Comparison of ENCODE assay signal across 11 mouse cellular contexts in the genomic region with DNA sequence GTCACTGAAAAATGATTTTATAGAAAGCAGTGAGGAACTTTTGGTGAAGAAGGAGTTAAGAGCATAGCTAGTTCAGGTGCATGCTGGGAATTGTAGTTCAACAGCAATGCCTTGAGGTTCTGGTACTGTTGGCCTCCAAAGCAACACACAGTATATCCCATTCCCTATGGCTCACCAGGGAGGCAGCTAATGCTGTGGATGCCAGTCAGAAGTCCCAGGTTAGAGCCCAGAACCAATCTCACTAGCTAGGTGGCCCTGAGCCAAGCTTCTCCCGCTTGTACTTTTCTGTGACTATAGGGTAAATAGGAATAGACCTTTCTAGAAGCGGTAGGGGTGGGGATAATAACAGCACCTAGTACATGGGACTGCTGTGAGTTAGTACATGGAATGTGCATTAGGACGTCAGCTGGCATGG. TPM values are rescaled to one million over a fixed set of nuclear protein-coding genes. Genes with fewer than 3 reads are reported as not detected.
A peak's percentile ranks its signal among the peaks of the same experiment; 100 is the strongest.
DNase-seq lines count a peak whose midpoint lies in the region; ATAC-seq and TF ChIP-seq lines count a peak whose summit lies in the region.
"Had no signal": no experiment of that assay in that cellular context is flagged by ENCODE, and none has a peak within 500 bp of the region (broad histone marks: within the 10 kb centered on the region; RNA-seq: fewer than 3 reads in every experiment).

No protein-coding gene starts in this region.

- H3K4me3 ChIP-seq in midbrain, embryonic 11.5 days (ENCODE audit: low read depth, low read length) = no peak overlapping the region
- no peak overlapping the region for H3K4me3 ChIP-seq in midbrain, embryonic 10.5 days
- no peak overlapping the region for H3K4me3 ChIP-seq in stomach, postnatal 0 days (ENCODE audit: low read depth, low read length)
- H3K4me3 ChIP-seq in thymus, adult 2 months (ENCODE audit: control insufficient read depth, insufficient read depth, low read length) = no peak overlapping the region
- H3K4me3 ChIP-seq: heart, embryonic 13.5 days had no signal

- no peak overlapping the region for H3K4me2 ChIP-seq in midbrain, embryonic 11.5 days
- H3K4me2 ChIP-seq in stomach, postnatal 0 days (replicated peaks; ENCODE audit: low read depth) = no peak overlapping the region
- H3K4me2 ChIP-seq: heart, embryonic 13.5 days had no signal

- peaks cover 1% of the 10 kb centered on the region; the same call in 1 of the 2 replicates for H3K27me3 ChIP-seq in midbrain, embryonic 11.5 days (ENCODE audit: control insufficient read depth, insufficient read depth, low read length)
- H3K27me3 ChIP-seq in midbrain, embryonic 10.5 days (ENCODE audit: low read depth, poor library complexity, severe bottlenecking) = peaks cover 8% of the 10 kb centered on the region
- H3K27me3 ChIP-seq in stomach, postnatal 0 days (ENCODE audit: control insufficient read depth, insufficient read depth, low read length) = no peaks in the 10 kb centered on the region
- H3K27me3 ChIP-seq in thymus, adult 2 months (ENCODE audit: control insufficient read depth, insufficient read depth, low read length) = no peaks in the 10 kb centered on the region

- no peak for TF ChIP-seq EP300 in stomach, postnatal 0 days (optimal IDR thresholded peaks at IDR 0.05)

- no peaks in the 10 kb centered on the region for H3K36me3 ChIP-seq in midbrain, embryonic 11.5 days (ENCODE audit: control insufficient read depth, insufficient read depth, low read length)
- no peaks in the 10 kb centered on the region for H3K36me3 ChIP-seq in midbrain, embryonic 10.5 days
- H3K36me3 ChIP-seq in stomach, postnatal 0 days (ENCODE audit: control insufficient read depth, insufficient read depth, low read length) = no peaks in the 10 kb centered on the region
- H3K36me3 ChIP-seq in thymus, adult 2 months (ENCODE audit: control insufficient read depth, insufficient read depth, low read length) = no peaks in the 10 kb centered on the region
- H3K36me3 ChIP-seq: heart, embryonic 13.5 days had no signal

- ATAC-seq in midbrain, embryonic 11.5 days (ENCODE audit: low FRiP score) = no peak
- 0 out of 2 replicates have a peak, but pooled peaks have one; percentile 18 for ATAC-seq in stomach, postnatal 0 days (ENCODE audit: low FRiP score, low TSS enrichment)

- WGBS in midbrain, embryonic 11.5 days = 85% methylated on average over 3 of the region's 3 CpGs
- WGBS in midbrain, embryonic 10.5 days = 95% methylated on average over 3 of the region's 3 CpGs
- 59% methylated on average over 3 of the region's 3 CpGs for WGBS in stomach, postnatal 0 days
- WGBS in thymus, adult 2 months = 85% methylated on average over 3 of the region's 3 CpGs

- no peak for TF ChIP-seq POLR2A in thymus, adult 2 months (IDR thresholded peaks at IDR 0.05; ENCODE audit: control insufficient read depth, extremely low read depth, insufficient read depth, low read length, poor library complexity)

- H3K27ac ChIP-seq in midbrain, embryonic 11.5 days (ENCODE audit: low read depth, low read length) = no peak overlapping the region
- H3K27ac ChIP-seq in midbrain, embryonic 10.5 days (replicated peaks) = no peak overlapping the region
- no peak overlapping the region for H3K27ac ChIP-seq in stomach, postnatal 0 days (replicated peaks)
- H3K27ac ChIP-seq in thymus, adult 2 months (ENCODE audit: control insufficient read depth, insufficient read depth, low read length) = no peak overlapping the region
- H3K27ac ChIP-seq: heart, embryonic 13.5 days; macrophage had no signal

- H3K4me1 ChIP-seq in midbrain, embryonic 11.5 days (ENCODE audit: control insufficient read depth, insufficient read depth, low read length) = no peaks in the 10 kb centered on the region; the same call in 1 of the 2 replicates
- H3K4me1 ChIP-seq in midbrain, embryonic 10.5 days = peaks cover 15% of the 10 kb centered on the region
- no peaks in the 10 kb centered on the region for H3K4me1 ChIP-seq in stomach, postnatal 0 days (replicated peaks; ENCODE audit: control insufficient read depth, insufficient read depth)
- H3K4me1 ChIP-seq in thymus, adult 2 months (replicated peaks; ENCODE audit: control insufficient read depth, insufficient read depth, low read length) = no peaks in the 10 kb centered on the region
- H3K4me1 ChIP-seq: heart, embryonic 13.5 days had no signal

- peak; percentile 21 for DNase-seq in gastrocnemius, adult 18-20 months (ENCODE audit: low spot score)
- no peak for DNase-seq in gastrocnemius, postnatal 36 days
- DNase-seq in midbrain, embryonic 11.5 days (ENCODE audit: low spot score, missing footprints) = peak; percentile 79
- no peak for DNase-seq in midbrain, embryonic 10.5 days (ENCODE audit: low spot score)
- peak; percentile 58 to 69 for DNase-seq in frontal cortex, postnatal 36 days (ENCODE audit: low spot score in 2 of 2)
- DNase-seq in stomach, postnatal 0 days (ENCODE audit: low spot score) = no peak
- no peak for DNase-seq in thymus, adult 2 months
- no peak for DNase-seq in ovary, adult 18-20 months (ENCODE audit: low spot score)
- DNase-seq: kidney, postnatal 25 days had no signal

- no peaks in the 10 kb centered on the region for H3K9me3 ChIP-seq in midbrain, embryonic 11.5 days (ENCODE audit: control insufficient read depth, low read length)
- no peaks in the 10 kb centered on the region for H3K9me3 ChIP-seq in midbrain, embryonic 10.5 days (replicated peaks)
- H3K9me3 ChIP-seq in stomach, postnatal 0 days (ENCODE audit: control insufficient read depth, low read length) = no peaks in the 10 kb centered on the region
- H3K9me3 ChIP-seq: heart, embryonic 13.5 days had no signal

- no peak overlapping the region for H3K9ac ChIP-seq in midbrain, embryonic 11.5 days (ENCODE audit: low read length)
- H3K9ac ChIP-seq in stomach, postnatal 0 days (ENCODE audit: low read length) = no peak overlapping the region
- H3K9ac ChIP-seq: heart, embryonic 13.5 days had no signal

- intact Hi-C loops in gastrocnemius, postnatal 36 days (cut with DNase I) = no loop called here

- TF ChIP-seq CTCF in stomach, postnatal 0 days (IDR thresholded peaks at IDR 0.05; ENCODE audit: low read depth) = no peak
- TF ChIP-seq CTCF in thymus, adult 2 months (IDR thresholded peaks at IDR 0.05; ENCODE audit: borderline replicate concordance, control insufficient read depth, extremely low read depth, insufficient read depth, low read length, poor library complexity) = no peak

RNA-seq across cellular contexts. Expression of gene Lgi1, which starts 5.7 kb away (rescaled TPM):
- total RNA-seq in gastrocnemius, adult 18-20 months (2021) = 1 to 10 TPM; 4.3 to 6.8 TPM
- 1 to 10 TPM; 1.5 to 3.1 TPM for total RNA-seq in gastrocnemius, postnatal 36 days (2021)
- polyA plus RNA-seq in midbrain, embryonic 11.5 days (2014; fragmentation: Nextera tagmentation; extraction: Ambion mirVana) = 2.0 and 2.5 TPM in 2 replicates
- 2.4 and 2.8 TPM in 2 replicates for polyA plus RNA-seq in midbrain, embryonic 10.5 days (2016; fragmentation: Nextera tagmentation; extraction: Ambion mirVana)
- 1.0 and 2.1 TPM in 2 replicates for polyA plus RNA-seq in stomach, postnatal 0 days (2015; fragmentation: Nextera tagmentation; extraction: Ambion mirVana)
- polyA plus RNA-seq in thymus, adult 2 months (2012; rRNA removed) = 0.04 TPM in 1 of 2 replicates, not detected in the other
- polyA plus RNA-seq: heart, embryonic 13.5 days; macrophage had no signal

RNA-seq across cellular contexts. Expression of gene Fra10ac1, which starts 34.7 kb away (rescaled TPM):
- total RNA-seq in gastrocnemius, adult 18-20 months (2021) = 10 to 100 TPM; 11.6 to 12.1 TPM
- total RNA-seq in gastrocnemius, postnatal 36 days (2021) = 10 to 100 TPM in 1 of 2 experiments, 1 to 10 TPM in 1; 10.0 to 10.7 TPM
- 45.7 and 47.5 TPM in 2 replicates for polyA plus RNA-seq in midbrain, embryonic 11.5 days (2014; fragmentation: Nextera tagmentation; extraction: Ambion mirVana)
- 45.1 and 46.6 TPM in 2 replicates for polyA plus RNA-seq in midbrain, embryonic 10.5 days (2016; fragmentation: Nextera tagmentation; extraction: Ambion mirVana)
- polyA plus RNA-seq in stomach, postnatal 0 days (2015; fragmentation: Nextera tagmentation; extraction: Ambion mirVana) = 22.7 and 22.8 TPM in 2 replicates
- polyA plus RNA-seq in thymus, adult 2 months (2012; rRNA removed) = 3.5 and 4.3 TPM in 2 replicates

Comparison
In these comparisons a context has a peak if more than half of its experiments do, and no peak if none do; other contexts are left out.
1. DNase-seq: peak in gastrocnemius, adult 18-20 months (single experiment), midbrain, embryonic 11.5 days (single experiment) and frontal cortex, postnatal 36 days (2 of 2); none in gastrocnemius, postnatal 36 days (0 of 2), midbrain, embryonic 10.5 days (single experiment), stomach, postnatal 0 days (single experiment), thymus, adult 2 months (single experiment) and ovary, adult 18-20 months (single experiment).